Comparison of ENCODE assay signal across 8 mouse cellular contexts in genomic region chr2:84775241-84775640, GRCm38 (mm10). TPM values are rescaled to one million over a fixed set of nuclear protein-coding genes. Genes with fewer than 3 reads are reported as not detected.
A peak's percentile ranks its signal among the peaks of the same experiment; 100 is the strongest.
DNase-seq lines count a peak whose midpoint lies in the region; ATAC-seq lines count a peak whose summit lies in the region.

Gene Serping1, minus strand, starts transcription at chr2:84775444.

- no peak for DNase-seq in adrenal gland, postnatal 4 days (ENCODE audit: low spot score in 2 of 2)
- no peak for DNase-seq in gastrocnemius, postnatal 14 days
- DNase-seq in intestine, embryonic 14.5 days (ENCODE audit: low spot score), result no peak
- no peak for DNase-seq in thymus, postnatal 4 days
- no peak for DNase-seq in thymus, postnatal 36 days

- H3K9me3 ChIP-seq in erythroblast, embryonic 14.5 days (ENCODE audit: control insufficient read depth, low read length), result no peaks in the 10 kb centered on the region
- no peaks in the 10 kb centered on the region for H3K9me3 ChIP-seq in intestine, embryonic 14.5 days (ENCODE audit: control insufficient read depth, low read length)
- H3K9me3 ChIP-seq in midbrain, embryonic 15.5 days, result no peaks in the 10 kb centered on the region

- WGBS in intestine, embryonic 14.5 days, result 40% methylated on average over 9 of the region's 9 CpGs
- 67% methylated on average over 9 of the region's 9 CpGs for WGBS in midbrain, embryonic 15.5 days

- H3K27me3 ChIP-seq in erythroblast, embryonic 14.5 days (ENCODE audit: control insufficient read depth), result peaks cover 89% of the 10 kb centered on the region
- no peaks in the 10 kb centered on the region for H3K27me3 ChIP-seq in intestine, embryonic 14.5 days (replicated peaks; ENCODE audit: control insufficient read depth, insufficient read depth, low read length)
- no peaks in the 10 kb centered on the region for H3K27me3 ChIP-seq in midbrain, embryonic 15.5 days (replicated peaks)

- H3K4me3 ChIP-seq in erythroblast, embryonic 14.5 days (replicated peaks), result peak within 1 kb of the TSS; percentile 27
- peak within 1 kb of the TSS; percentile 28 for H3K4me3 ChIP-seq in intestine, embryonic 14.5 days (ENCODE audit: low read depth, low read length)
- H3K4me3 ChIP-seq in midbrain, embryonic 15.5 days, result peak within 1 kb of the TSS; percentile 28

- H3K27ac ChIP-seq in intestine, embryonic 14.5 days (ENCODE audit: low read depth), result peak within 1 kb of the TSS; percentile 73
- H3K27ac ChIP-seq in midbrain, embryonic 15.5 days, result peak within 1 kb of the TSS; percentile 71

- ATAC-seq in erythroblast, adult 5-6 weeks (replicated peaks; ENCODE audit: low FRiP score, poor library complexity, severe bottlenecking), result no peak
- ATAC-seq in intestine, embryonic 14.5 days (replicated peaks; ENCODE audit: low FRiP score, low TSS enrichment, low read depth), result peak; percentile 53; the same call in 1 of the 2 replicates
- no peak for ATAC-seq in midbrain, embryonic 15.5 days (replicated peaks)

- H3K4me2 ChIP-seq in intestine, embryonic 14.5 days (ENCODE audit: low read length), result peak within 1 kb of the TSS; percentile 58
- peak within 1 kb of the TSS; percentile 62 for H3K4me2 ChIP-seq in midbrain, embryonic 15.5 days

- H3K9ac ChIP-seq in intestine, embryonic 14.5 days (ENCODE audit: low read length), result peak within 1 kb of the TSS; percentile 35
- peak within 1 kb of the TSS; percentile 34; the same call in 1 of the 2 replicates for H3K9ac ChIP-seq in midbrain, embryonic 15.5 days

- intact Hi-C loops in gastrocnemius, postnatal 14 days (cut with DNase I; ENCODE audit: low total_unique reads), result no loop called here

- H3K36me3 ChIP-seq in erythroblast, embryonic 14.5 days (ENCODE audit: control insufficient read depth), result no peaks in the 10 kb centered on the region
- H3K36me3 ChIP-seq in intestine, embryonic 14.5 days (ENCODE audit: control insufficient read depth, insufficient read depth, low read length), result no peaks in the 10 kb centered on the region
- no peaks in the 10 kb centered on the region for H3K36me3 ChIP-seq in midbrain, embryonic 15.5 days (replicated peaks)

- H3K4me1 ChIP-seq in erythroblast, embryonic 14.5 days (ENCODE audit: control insufficient read depth), result peaks cover 3% of the 10 kb centered on the region
- peaks cover 13% of the 10 kb centered on the region for H3K4me1 ChIP-seq in intestine, embryonic 14.5 days (replicated peaks; ENCODE audit: control insufficient read depth, insufficient read depth, low read length)
- peaks cover 11% of the 10 kb centered on the region for H3K4me1 ChIP-seq in midbrain, embryonic 15.5 days

RNA-seq across cellular contexts. Expression of gene Serping1, which starts in this region (rescaled TPM):
- not detected in 2 replicates for polyA plus RNA-seq in erythroblast, embryonic 14.5 days (2012)
- 4.2 and 7.3 TPM in 2 replicates for total RNA-seq in erythroblast, adult 5-6 weeks (2015; ENCODE audit: low replicate concordance)
- 2.1 and 3.1 TPM in 2 replicates for total RNA-seq in erythroblast, adult 5-6 weeks (2017; ENCODE audit: low replicate concordance)
- total RNA-seq in adrenal gland, postnatal 4 days (2021), result 10 to 100 TPM; 64.5 to 76.4 TPM
- 10 to 100 TPM; 55.0 to 72.1 TPM for total RNA-seq in gastrocnemius, postnatal 14 days (2021)
- 60.9 and 73.4 TPM in 2 replicates for polyA plus RNA-seq in intestine, embryonic 14.5 days (2014; fragmentation: Nextera tagmentation; extraction: Ambion mirVana)
- 32.9 and 37.0 TPM in 2 replicates for polyA plus RNA-seq in midbrain, embryonic 15.5 days (2015; fragmentation: Nextera tagmentation; extraction: Ambion mirVana)

Comparison
In these comparisons a context has a peak if more than half of its experiments do, and no peak if none do; other contexts are left out.
1. RNA of gene Serping1 (total RNA-seq): 64.5 to 76.4 TPM in adrenal gland, postnatal 4 days and 55.0 to 72.1 TPM in gastrocnemius, postnatal 14 days; 2.1 to 7.3 TPM in erythroblast, adult 5-6 weeks; every median in the first group is over 4 times any median in the second.
2. RNA of gene Serping1 (polyA plus RNA-seq): 60.9 to 73.4 TPM in intestine, embryonic 14.5 days and 32.9 to 37.0 TPM in midbrain, embryonic 15.5 days; not detected in erythroblast, embryonic 14.5 days; every median in the first group is over 10 times any median in the second.
3. Peak in every context shown above with its lines, with median percentiles within 50 percentile points of each other: H3K4me3 ChIP-seq.